Mouse (Mus musculus) hindbrain, embryonic 10.5 days (tissue): ENCODE results near the gene Fam114a2. TPM values are rescaled to one million over a fixed set of nuclear protein-coding genes. Genes with fewer than 3 reads are reported as not detected.

Source experiments
- DNase-seq: peaks from one replicate; pipeline ENCODE4 v3.0.0-alpha.2; 2017; ENCODE audit warnings: low spot score
- H3K27ac ChIP-seq: fragments of 300-500 bp; sonication (generic); 2 replicates; pipeline ENCODE4 v1.5.1; 2016; ENCODE audit warnings: mild to moderate bottlenecking, moderate library complexity
- H3K27me3 ChIP-seq: fragments of 300-500 bp; sonication (generic); 2 replicates; pipeline ENCODE4 v1.6.1; 2016; ENCODE audit warnings: mild to moderate bottlenecking; ENCODE audit not compliant: poor library complexity, insufficient read depth, severe bottlenecking
- H3K36me3 ChIP-seq: fragments of 300-500 bp; sonication (generic); 2 replicates; pipeline ENCODE4 v1.6.1; 2016; ENCODE audit warnings: mild to moderate bottlenecking, moderate library complexity
- H3K4me1 ChIP-seq: fragments of 300-500 bp; sonication (generic); replicated peaks from 2 replicates; pipeline ENCODE4 v1.6.1; 2016; ENCODE audit warnings: mild to moderate bottlenecking
- H3K4me3 ChIP-seq: fragments of 300-500 bp; sonication (generic); 2 replicates; pipeline ENCODE4 v1.5.1; 2016; ENCODE audit warnings: mild to moderate bottlenecking, moderate library complexity
- H3K9me3 ChIP-seq: fragments of 300-500 bp; sonication (generic); 2 replicates; pipeline ENCODE4 v1.6.1; 2016; ENCODE audit warnings: mild to moderate bottlenecking, moderate library complexity
- WGBS: fragments of 180-500 bp; shearing (Covaris S2); methylation state at CpG from one replicate; pipeline ENCODE4 v1.1.7; 2016; 5-methylcytosine and 5-hydroxymethylcytosine counted together
- polyA plus RNA-seq: library from polyadenylated mRNA; unstranded; fragments of >200 nt; fragmentation: Nextera tagmentation; extraction: Ambion mirVana; gene quantifications from 2 replicates; pipeline ENCODE4 v1.2.1, GENCODE M21; 2016

The Fam114a2 gene
- polyA plus RNA-seq, 1 experiment from 2014 or later = 70.3 TPM

- Histone ChIP-seq H3K4me3 (no peak overlapping the region), H3K27ac (no peak overlapping the region), H3K36me3 (peaks cover 90% of the 10 kb centered on the region), H3K4me1 (no peaks in the 10 kb centered on the region; the same call in 1 of the 2 replicates), H3K27me3 (no peaks in the 10 kb centered on the region), H3K9me3 (no peaks in the 10 kb centered on the region)
- WGBS = 63% methylated on average over 6 of the region's 6 CpGs
- DNase-seq = no peak
Measured at GRCm38 (mm10) chr11:57506899-57507298, 11.5 kb downstream of the Fam114a2 start.

GRCm38 (mm10) chr11:57503155-57503554 is 15.3 kb downstream of the Fam114a2 start:
- Histone ChIP-seq H3K4me1 (no peaks in the 10 kb centered on the region; the same call in 1 of the 2 replicates), H3K36me3 (peaks cover 94% of the 10 kb centered on the region), H3K4me3 (no peak overlapping the region), H3K27me3 (no peaks in the 10 kb centered on the region), H3K9me3 (no peaks in the 10 kb centered on the region), H3K27ac (no peak overlapping the region)
- DNase-seq = no peak
- 93% methylated on average over 5 of the region's 5 CpGs for WGBS

GRCm38 (mm10) chr11:57498215-57498614 is 20.2 kb downstream of the Fam114a2 start:
- Histone ChIP-seq H3K27ac (no peak overlapping the region), H3K4me3 (no peak overlapping the region), H3K4me1 (0 out of 2 replicates have a peak, but pooled peaks cover 2% of the 10 kb centered on the region), H3K27me3 (no peaks in the 10 kb centered on the region), H3K9me3 (no peaks in the 10 kb centered on the region), H3K36me3 (peaks cover 89% of the 10 kb centered on the region)
- 94% methylated on average over 5 of the region's 5 CpGs for WGBS
- DNase-seq = no peak

- Histone ChIP-seq H3K4me1 (0 out of 2 replicates have a peak, but pooled peaks cover 2% of the 10 kb centered on the region), H3K4me3 (no peak overlapping the region), H3K27me3 (no peaks in the 10 kb centered on the region), H3K27ac (no peak overlapping the region), H3K36me3 (peaks cover 89% of the 10 kb centered on the region), H3K9me3 (no peaks in the 10 kb centered on the region)
- no peak for DNase-seq
- WGBS = 56% methylated on average over 3 of the region's 3 CpGs
Measured at GRCm38 (mm10) chr11:57497701-57498100, 20.7 kb downstream of the Fam114a2 start.

GRCm38 (mm10) chr11:57496462-57497039 is 21.9 kb downstream of the Fam114a2 start:
- Histone ChIP-seq H3K9me3 (no peaks in the 10 kb centered on the region), H3K27me3 (no peaks in the 10 kb centered on the region), H3K36me3 (peaks cover 92% of the 10 kb centered on the region), H3K4me3 (no peak overlapping the region), H3K4me1 (0 out of 2 replicates have a peak, but pooled peaks cover 2% of the 10 kb centered on the region), H3K27ac (no peak overlapping the region)
- WGBS = 72% methylated on average over 3 of the region's 3 CpGs
- DNase-seq = no peak

GRCm38 (mm10) chr11:57488436-57488835 is 30.0 kb downstream of the Fam114a2 start:
- Histone ChIP-seq H3K36me3 (peaks cover 84% of the 10 kb centered on the region), H3K27ac (no peak overlapping the region), H3K27me3 (no peaks in the 10 kb centered on the region), H3K4me3 (no peak overlapping the region), H3K4me1 (0 out of 2 replicates have a peak, but pooled peaks cover 4% of the 10 kb centered on the region), H3K9me3 (no peaks in the 10 kb centered on the region)
- DNase-seq = no peak
- 76% methylated on average over 5 of the region's 5 CpGs for WGBS

GRCm38 (mm10) chr11:57478077-57478476 is 40.3 kb downstream of the Fam114a2 start:
- Histone ChIP-seq H3K4me3 (no peak overlapping the region), H3K36me3 (peaks cover 42% of the 10 kb centered on the region), H3K27me3 (no peaks in the 10 kb centered on the region), H3K9me3 (peaks cover 9% of the 10 kb centered on the region; the same call in 1 of the 2 replicates), H3K4me1 (0 out of 2 replicates have a peak, but pooled peaks cover 4% of the 10 kb centered on the region), H3K27ac (peak overlapping the region; percentile 17; the same call in 1 of the 2 replicates)
- 83% methylated on average over 5 of the region's 5 CpGs for WGBS
- no peak for DNase-seq

- no peaks in the 10 kb centered on the region for H3K27me3 ChIP-seq
- H3K4me3 ChIP-seq = no peak overlapping the region
- H3K4me1 ChIP-seq = 0 out of 2 replicates have a peak, but pooled peaks cover 11% of the 10 kb centered on the region
- WGBS = 52% methylated on average over 6 of the region's 6 CpGs
- H3K9me3 ChIP-seq = peaks cover 9% of the 10 kb centered on the region; the same call in 1 of the 2 replicates
- peaks cover 13% of the 10 kb centered on the region for H3K36me3 ChIP-seq
- H3K27ac ChIP-seq = no peak overlapping the region
- peak; percentile 54 for DNase-seq
Measured at GRCm38 (mm10) chr11:57475119-57475518, 43.3 kb downstream of the Fam114a2 start.

GRCm38 (mm10) chr11:57474296-57474941 is 44.0 kb downstream of the Fam114a2 start:
- H3K27me3 ChIP-seq = no peaks in the 10 kb centered on the region
- H3K9me3 ChIP-seq = peaks cover 4% of the 10 kb centered on the region; the same call in 1 of the 2 replicates
- H3K4me1 ChIP-seq = 0 out of 2 replicates have a peak, but pooled peaks cover 9% of the 10 kb centered on the region
- H3K27ac ChIP-seq = no peak overlapping the region
- no peak overlapping the region for H3K4me3 ChIP-seq
- WGBS = 69% methylated on average over 6 of the region's 6 CpGs
- peaks cover 7% of the 10 kb centered on the region for H3K36me3 ChIP-seq
- no peak for DNase-seq

GRCm38 (mm10) chr11:57470979-57471378 is 47.4 kb downstream of the Fam114a2 start:
- DNase-seq = no peak
- 0 out of 2 replicates have a peak, but pooled peaks cover 6% of the 10 kb centered on the region for H3K9me3 ChIP-seq
- H3K4me3 ChIP-seq = no peak overlapping the region
- H3K27ac ChIP-seq = no peak overlapping the region
- no peaks in the 10 kb centered on the region for H3K36me3 ChIP-seq
- 91% methylated on average over 7 of the region's 7 CpGs for WGBS
- peaks cover 12% of the 10 kb centered on the region; the same call in 1 of the 2 replicates for H3K4me1 ChIP-seq
- no peaks in the 10 kb centered on the region for H3K27me3 ChIP-seq

- H3K27me3 ChIP-seq = no peaks in the 10 kb centered on the region
- no peaks in the 10 kb centered on the region for H3K36me3 ChIP-seq
- no peak overlapping the region for H3K27ac ChIP-seq
- H3K9me3 ChIP-seq = 0 out of 2 replicates have a peak, but pooled peaks cover 6% of the 10 kb centered on the region
- 47% methylated on average over 6 of the region's 6 CpGs for WGBS
- DNase-seq = no peak
- H3K4me3 ChIP-seq = no peak overlapping the region
- H3K4me1 ChIP-seq = peaks cover 12% of the 10 kb centered on the region; the same call in 1 of the 2 replicates
Measured at GRCm38 (mm10) chr11:57470056-57470455, 48.4 kb downstream of the Fam114a2 start.

- H3K4me3 ChIP-seq = no peak overlapping the region
- H3K9me3 ChIP-seq = 0 out of 2 replicates have a peak, but pooled peaks cover 6% of the 10 kb centered on the region
- no peaks in the 10 kb centered on the region for H3K27me3 ChIP-seq
- H3K36me3 ChIP-seq = no peaks in the 10 kb centered on the region
- WGBS = 75% methylated on average over 4 of the region's 4 CpGs
- H3K4me1 ChIP-seq = peaks cover 12% of the 10 kb centered on the region; the same call in 1 of the 2 replicates
- no peak overlapping the region for H3K27ac ChIP-seq
- DNase-seq = no peak
Measured at GRCm38 (mm10) chr11:57468706-57469105, 49.7 kb downstream of the Fam114a2 start.
